Mouse (Mus musculus) lung, adult 2 months (tissue): Measurements from ENCODE around the gene Manba. TPM values are rescaled to one million over a fixed set of nuclear protein-coding genes. Genes with fewer than 3 reads are reported as not detected.

Experiments used
- DNase-seq: peaks from one replicate; pipeline ENCODE4 v3.0.0; 2022
- H3K4me1 ChIP-seq: fragments of 200-500 bp; 2 replicates; pipeline ENCODE4 v1.6.1; 2011; ENCODE audit warnings: low read length; ENCODE audit not compliant: control insufficient read depth, insufficient read depth
- H3K4me3 ChIP-seq: fragments of 200-500 bp; replicated peaks from 2 replicates; pipeline ENCODE3; 2011; ENCODE audit warnings: low read depth, mild to moderate bottlenecking, control low read depth, low read length; ENCODE audit errors: extremely low read depth
- CTCF ChIP-seq: fragments of 200-500 bp; IDR thresholded peaks from 2 replicates; pipeline ENCODE4 v1.5.1; 2011; ENCODE audit warnings: mild to moderate bottlenecking, low read length, control low read depth; ENCODE audit not compliant: insufficient read depth
- POLR2A ChIP-seq: fragments of 200-500 bp; IDR thresholded peaks from 2 replicates; pipeline ENCODE4 v1.6.1; 2011; ENCODE audit warnings: low read depth, mild to moderate bottlenecking, control low read depth, low read length, borderline replicate concordance; ENCODE audit errors: extremely low read depth
- WGBS: fragments of 180-500 bp; shearing (Covaris S2); methylation state at CpG from one replicate; pipeline ENCODE4 v1.1.7; 2018; 5-methylcytosine and 5-hydroxymethylcytosine counted together
- polyA plus RNA-seq: library from polyadenylated mRNA; depleted of rRNA; stranded (reverse); fragments of >200 nt; gene quantifications from 2 replicates; pipeline ENCODE4 v1.2.3, GENCODE M21; 2012

Manba gene
- polyA plus RNA-seq, 1 experiment, result 9.8 TPM

GRCm38 (mm10) chr3:135586060-135586459 lies 100.6 kb downstream of the Manba start:
- H3K4me3 ChIP-seq, result no peak overlapping the region
- H3K4me1 ChIP-seq, result no peaks in the 10 kb centered on the region; the same call in 1 of the 2 replicates
- TF ChIP-seq CTCF, result no peak
- TF ChIP-seq POLR2A, result no peak
- 68% methylated on average over 2 of the region's 2 CpGs for WGBS
- no peak for DNase-seq

GRCm38 (mm10) chr3:135586471-135586880 lies 101.1 kb downstream of the Manba start:
- WGBS, result 57% methylated on average over 4 of the region's 4 CpGs
- no peak for TF ChIP-seq POLR2A
- TF ChIP-seq CTCF, result no peak
- no peak for DNase-seq

GRCm38 (mm10) chr3:135590471-135590870 lies 105.1 kb downstream of the Manba start:
- H3K4me1 ChIP-seq, result peaks cover 8% of the 10 kb centered on the region
- no peak overlapping the region for H3K4me3 ChIP-seq
- DNase-seq, result no peak
- TF ChIP-seq POLR2A (no peak), CTCF (no peak)
- 64% methylated on average over 4 of the region's 4 CpGs for WGBS

More at GRCm38 (mm10) chr3:135586471-135586880, 101.1 kb downstream of the Manba start:
- no peaks in the 10 kb centered on the region for H3K4me1 ChIP-seq
- no peak overlapping the region for H3K4me3 ChIP-seq

- no peak for DNase-seq
- peaks cover 12% of the 10 kb centered on the region for H3K4me1 ChIP-seq
- no peak overlapping the region for H3K4me3 ChIP-seq
- WGBS, result 70% methylated on average over 5 of the region's 5 CpGs
- TF ChIP-seq POLR2A (no peak), CTCF (no peak)
Measured at GRCm38 (mm10) chr3:135591376-135591775, 106.0 kb downstream of the Manba start.

- H3K4me3 ChIP-seq, result no peak overlapping the region
- H3K4me1 ChIP-seq, result peaks cover 17% of the 10 kb centered on the region
- DNase-seq, result no peak
- WGBS, result 82% methylated on average over 4 of the region's 4 CpGs
- TF ChIP-seq POLR2A (no peak), CTCF (no peak)
Measured at GRCm38 (mm10) chr3:135592011-135592410, 106.6 kb downstream of the Manba start.

GRCm38 (mm10) chr3:135594238-135594917 lies 109.0 kb downstream of the Manba start:
- DNase-seq, result no peak
- WGBS, result 37% methylated on average over 21 of the region's 21 CpGs
- TF ChIP-seq CTCF, result 0 out of 2 replicates have a peak, but pooled peaks have one; percentile 6
- no peak for TF ChIP-seq POLR2A
- Histone ChIP-seq H3K4me3 (no peak overlapping the region), H3K4me1 (peaks cover 20% of the 10 kb centered on the region)

GRCm38 (mm10) chr3:135597014-135597413 lies 111.6 kb downstream of the Manba start:
- no peak for DNase-seq
- WGBS, result 36% methylated on average over 4 of the region's 4 CpGs
- Histone ChIP-seq H3K4me1 (peaks cover 20% of the 10 kb centered on the region), H3K4me3 (no peak overlapping the region)
- no peak for TF ChIP-seq POLR2A
- no peak for TF ChIP-seq CTCF

GRCm38 (mm10) chr3:135598355-135598754 lies 112.9 kb downstream of the Manba start:
- DNase-seq, result no peak
- TF ChIP-seq CTCF, result no peak
- WGBS, result 77% methylated on average over 3 of the region's 3 CpGs
- H3K4me1 ChIP-seq, result peaks cover 20% of the 10 kb centered on the region
- H3K4me3 ChIP-seq, result no peak overlapping the region

GRCm38 (mm10) chr3:135602731-135603130 lies 117.3 kb downstream of the Manba start:
- H3K4me1 ChIP-seq, result peaks cover 10% of the 10 kb centered on the region
- 81% methylated on average over 10 of the region's 10 CpGs for WGBS
- DNase-seq, result no peak
- TF ChIP-seq POLR2A, result no peak
- no peak for TF ChIP-seq CTCF
- H3K4me3 ChIP-seq, result no peak overlapping the region

- 58% methylated on average over 10 of the region's 10 CpGs for WGBS
- Histone ChIP-seq H3K4me3 (no peak overlapping the region), H3K4me1 (peaks cover 13% of the 10 kb centered on the region)
- TF ChIP-seq POLR2A, result no peak
- TF ChIP-seq CTCF, result no peak
- no peak for DNase-seq
Measured at GRCm38 (mm10) chr3:135604626-135605417, 119.4 kb downstream of the Manba start.

GRCm38 (mm10) chr3:135605474-135605873 lies 120.1 kb downstream of the Manba start:
- Histone ChIP-seq H3K4me3 (no peak overlapping the region), H3K4me1 (peaks cover 13% of the 10 kb centered on the region)
- TF ChIP-seq POLR2A (no peak), CTCF (no peak)
- no peak for DNase-seq
- 35% methylated on average over 4 of the region's 4 CpGs for WGBS
